Mouse (Mus musculus): ENCODE results near the gene Dhrs11.

GRCm38 (mm10) chr11:84818961-84819692, 9.7 kb downstream of the Dhrs11 start, which contains the start of gene Mrm1:
- peak; percentile 70 for TF ChIP-seq CTCF (IDR thresholded peaks at IDR 0.05; ENCODE audit: insufficient read depth, low read length)
- peak; percentile 37; the same call in 1 of the 2 replicates for TF ChIP-seq POLR2A (IDR thresholded peaks at IDR 0.05; ENCODE audit: borderline replicate concordance, extremely low read depth, low read depth, low read length)

Measured in lung, adult 2 months (tissue).